Mouse (Mus musculus) cerebral cortex, adult 2 months (tissue): ENCODE measurements around the gene Commd3.

Source experiments
- WGBS: fragments of 180-500 bp; shearing (Covaris S2); methylation state at CpG from one replicate; pipeline ENCODE4 v1.1.7; 2018; 5-methylcytosine and 5-hydroxymethylcytosine counted together

Gene Commd3

DNA sequence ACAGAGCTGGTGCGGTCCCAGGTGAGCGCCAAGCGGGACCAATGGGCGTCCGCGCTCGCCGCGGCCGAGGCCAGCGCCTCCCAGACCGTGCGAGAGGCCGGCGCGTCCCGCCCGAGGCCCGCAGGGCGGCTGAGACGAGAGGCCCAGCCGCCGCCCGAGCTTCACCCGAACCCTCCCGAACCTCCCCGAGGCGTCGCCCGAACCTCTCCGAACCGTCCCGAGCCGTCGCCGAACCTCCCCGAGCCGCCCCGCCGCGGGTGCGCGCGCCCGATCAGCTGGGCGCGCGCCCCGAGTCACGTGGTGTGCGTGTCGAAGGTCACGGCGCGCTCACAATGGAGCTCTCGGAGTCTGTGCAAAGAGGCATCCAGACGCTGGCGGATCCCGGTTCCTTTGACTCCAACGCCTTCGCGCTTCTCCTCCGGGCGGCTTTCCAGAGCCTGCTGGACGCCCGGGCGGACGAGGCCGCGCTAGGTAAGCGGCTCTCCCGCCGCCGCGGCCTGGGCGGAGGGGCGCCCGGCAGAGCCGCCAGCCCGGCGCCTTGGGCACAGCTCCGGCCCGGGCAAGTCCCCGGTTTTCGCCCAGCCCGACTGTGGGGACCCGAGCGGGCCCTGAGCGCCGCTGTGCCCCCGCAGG, at the start of gene Commd3:
TSS of gene Commd3 (plus strand) at position 252 of the 633 bp plus-strand sequence.
- under 1% methylated on average over 91 of the region's 91 CpGs for WGBS

DNA sequence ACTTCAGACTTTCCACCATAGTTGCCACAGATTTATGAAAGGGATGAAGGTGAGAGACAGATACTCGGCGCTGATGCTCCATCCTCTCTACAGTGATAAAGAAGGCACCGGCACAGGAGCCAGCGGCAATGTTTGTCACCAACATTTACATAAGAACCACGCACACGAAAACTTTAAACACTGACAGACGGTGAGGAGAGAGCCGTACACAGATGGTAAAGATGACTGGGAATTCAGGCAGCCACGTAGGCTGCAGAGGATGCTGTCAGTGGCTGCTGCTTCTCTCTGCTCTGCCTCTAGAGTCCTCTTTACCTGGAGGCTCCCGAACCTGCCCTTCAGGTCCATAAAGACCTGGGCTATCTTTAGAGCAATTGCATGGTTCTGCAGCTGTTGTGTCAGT, 49.0 kb upstream of the Commd3 start:
- WGBS, result 52% methylated on average over 10 of the region's 10 CpGs

GRCm38 (mm10) chr2:18630547-18630946, 41.6 kb upstream of the Commd3 start:
- WGBS, result 77% methylated on average over 5 of the region's 5 CpGs

GRCm38 (mm10) chr2:18635052-18635451, 37.1 kb upstream of the Commd3 start:
- 37% methylated on average over 8 of the region's 8 CpGs for WGBS

GRCm38 (mm10) chr2:18648563-18648962, 23.6 kb upstream of the Commd3 start:
- WGBS, result 91% methylated on average over 3 of the region's 4 CpGs

DNA sequence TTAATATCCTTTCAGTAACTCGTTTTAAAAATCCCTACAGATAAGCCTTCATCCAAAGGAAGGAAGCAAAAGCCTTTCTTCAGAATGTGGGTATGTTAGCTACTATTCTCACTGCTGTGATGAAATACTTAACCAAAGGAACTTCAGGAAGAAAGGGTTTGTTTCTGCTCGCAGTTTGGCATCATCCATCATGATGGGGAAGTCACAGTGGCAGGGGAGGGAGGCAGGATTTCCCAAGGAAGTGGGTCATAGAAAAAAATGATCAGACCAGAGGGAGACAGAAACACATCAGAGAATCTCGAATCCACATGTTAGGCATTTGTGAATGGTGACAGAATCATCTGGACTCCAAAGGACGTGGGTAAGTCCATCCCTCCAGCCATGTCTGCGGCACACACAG, 17.4 kb upstream of the Commd3 start:
- WGBS, result 75% methylated on average over 5 of the region's 5 CpGs

GRCm38 (mm10) chr2:18664003-18664402, 8.2 kb upstream of the Commd3 start:
- 95% methylated on average over 3 of the region's 3 CpGs for WGBS

- WGBS, result 68% methylated on average over 6 of the region's 6 CpGs
Observed at GRCm38 (mm10) chr2:18671041-18671440, 1.1 kb upstream of the Commd3 start.

DNA sequence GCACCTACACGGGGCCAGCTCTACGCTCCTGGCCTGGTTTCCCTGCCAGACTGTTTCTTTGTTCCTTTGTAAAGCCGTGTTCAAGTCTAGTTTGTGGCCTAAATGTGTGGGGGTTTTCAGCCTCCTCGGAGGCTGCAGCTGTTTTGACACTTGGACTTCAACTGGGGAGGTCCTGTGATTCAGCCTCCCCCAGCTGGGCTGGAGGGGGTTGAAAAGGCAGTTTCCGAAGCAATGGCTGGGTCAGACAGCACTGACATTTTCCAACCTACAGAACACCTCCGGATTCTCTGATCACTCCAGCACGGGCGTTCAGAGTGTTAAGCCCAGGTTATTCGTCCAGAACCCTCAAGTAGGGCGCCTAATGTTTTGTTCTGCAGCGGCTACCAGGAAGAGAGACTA, 581 bp downstream of the Commd3 start:
- under 1% methylated on average over 11 of the region's 11 CpGs for WGBS

GRCm38 (mm10) chr2:18673766-18674165, 1.6 kb downstream of the Commd3 start:
- 77% methylated on average over 4 of the region's 4 CpGs for WGBS

DNA sequence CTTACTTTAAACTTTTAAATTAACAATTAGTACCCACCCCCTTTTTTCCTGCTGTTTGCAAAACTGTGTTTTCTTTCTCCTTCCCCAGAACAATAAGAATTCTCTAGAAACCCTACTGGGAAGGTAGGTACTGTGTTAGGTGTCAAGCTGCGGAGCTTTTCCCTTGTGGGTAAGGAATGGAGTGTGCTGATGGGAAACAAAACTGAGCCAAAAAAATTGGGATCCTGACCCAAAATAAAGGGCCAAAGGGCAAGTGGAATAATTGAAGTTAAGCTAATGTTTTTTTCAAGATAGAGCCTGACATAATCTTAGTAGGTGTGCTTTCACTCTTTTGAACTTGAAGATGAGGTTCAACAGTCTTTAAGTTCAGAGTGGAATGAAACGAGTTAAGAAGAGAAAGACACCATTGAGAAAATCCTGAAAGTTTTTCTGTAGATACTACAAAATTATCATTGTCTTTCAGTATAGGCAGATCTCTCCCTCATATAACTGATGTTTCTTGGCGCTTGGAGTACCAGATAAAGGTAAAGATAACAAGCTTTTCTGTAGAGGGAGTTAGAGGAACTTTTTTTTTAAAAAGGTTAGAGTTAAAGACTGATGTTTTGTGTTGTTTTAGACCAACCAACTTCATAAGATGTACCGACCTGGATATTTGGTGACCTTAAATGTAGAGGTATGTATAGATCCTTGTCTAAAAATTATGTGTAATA, 2.2 kb downstream of the Commd3 start:
- 82% methylated on average over 4 of the region's 4 CpGs for WGBS

- WGBS, result 17% methylated on average over 42 of the region's 42 CpGs
Observed at GRCm38 (mm10) chr2:18675681-18676456, 3.7 kb downstream of the Commd3 start.

DNA sequence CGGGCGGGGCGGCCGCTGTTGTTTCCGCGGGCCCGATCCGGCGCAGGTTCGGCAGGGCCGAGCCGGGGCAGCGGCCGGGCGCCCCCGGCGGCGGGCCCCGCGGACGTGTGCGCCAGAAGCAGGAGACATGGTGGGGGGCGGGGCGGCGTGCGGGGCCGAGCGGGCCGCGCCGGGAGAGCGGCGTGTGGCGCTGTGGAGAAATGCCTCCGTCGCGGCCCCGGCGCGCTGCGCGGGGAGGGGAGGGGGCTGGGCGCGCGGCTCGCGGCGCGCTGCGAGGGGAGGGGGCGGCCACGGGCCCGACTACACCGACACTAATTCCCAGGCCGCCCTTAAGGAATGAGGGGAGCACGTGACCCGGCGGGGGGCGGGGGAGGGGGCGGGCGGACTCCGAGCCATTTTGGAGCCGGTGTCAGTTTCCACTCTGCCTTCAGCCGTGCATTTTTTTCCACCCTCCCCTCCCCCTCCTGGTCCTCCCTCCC, 4.3 kb downstream of the Commd3 start:
- WGBS, result 0% methylated on average over 41 of the region's 64 CpGs

GRCm38 (mm10) chr2:18676936-18677491, 4.8 kb downstream of the Commd3 start, which contains the start of gene Bmi1:
Bmi1 (plus strand) TSS chr2:18677018.
- WGBS, result under 1% methylated on average over 71 of the region's 77 CpGs

- WGBS, result 8% methylated on average over 54 of the region's 55 CpGs
Observed at GRCm38 (mm10) chr2:18677631-18678471, 5.7 kb downstream of the Commd3 start.

- WGBS, result 94% methylated on average over 2 of the region's 2 CpGs
Observed at GRCm38 (mm10) chr2:18679701-18680100, 7.5 kb downstream of the Commd3 start.

DNA sequence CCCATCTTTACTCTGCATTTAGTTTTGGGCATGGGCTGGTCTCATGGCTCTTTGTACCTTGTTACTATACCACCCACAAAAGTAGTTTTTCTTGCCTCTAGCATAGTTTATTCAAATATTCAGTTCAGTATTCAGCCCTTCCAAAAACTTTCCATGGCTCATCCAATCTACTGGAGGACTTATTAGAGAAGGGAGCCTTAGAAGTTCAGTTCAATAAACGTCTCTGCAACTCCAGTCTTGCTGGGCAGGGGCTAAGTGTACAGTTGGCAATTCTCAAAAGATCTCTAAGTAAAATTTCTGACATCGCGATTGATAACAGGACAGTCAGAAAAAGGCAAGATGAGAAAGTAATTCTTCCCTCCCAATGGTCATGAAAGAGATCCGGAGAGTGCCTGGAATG, 8.3 kb downstream of the Commd3 start:
- WGBS, result 8% methylated on average over 4 of the region's 4 CpGs

GRCm38 (mm10) chr2:18680961-18681360, 8.8 kb downstream of the Commd3 start:
- WGBS, result 14% methylated on average over 28 of the region's 29 CpGs

DNA sequence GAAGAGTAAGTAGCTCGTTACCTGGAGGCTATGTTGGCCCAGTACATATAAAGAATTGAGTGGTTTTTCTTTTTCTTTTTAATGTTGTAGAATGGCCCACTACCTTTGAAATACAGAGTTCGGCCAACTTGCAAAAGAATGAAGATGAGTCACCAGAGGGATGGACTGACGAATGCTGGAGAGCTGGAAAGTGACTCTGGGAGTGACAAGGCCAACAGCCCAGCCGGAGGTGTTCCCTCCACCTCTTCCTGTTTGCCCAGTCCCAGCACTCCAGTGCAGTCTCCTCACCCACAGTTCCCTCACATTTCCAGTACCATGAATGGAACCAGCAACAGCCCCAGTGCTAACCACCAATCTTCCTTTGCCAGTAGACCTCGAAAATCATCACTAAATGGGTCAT, 11.9 kb downstream of the Commd3 start:
- 86% methylated on average over 5 of the region's 5 CpGs for WGBS

- 91% methylated on average over 6 of the region's 6 CpGs for WGBS
Observed at GRCm38 (mm10) chr2:18686386-18686785, 14.2 kb downstream of the Commd3 start.

GRCm38 (mm10) chr2:18686826-18687519, 14.8 kb downstream of the Commd3 start:
- 93% methylated on average over 8 of the region's 8 CpGs for WGBS
